Mouse (Mus musculus): ENCODE results near the gene Prepl.
A peak's percentile ranks its signal among the peaks of the same experiment; 100 is the strongest.

Gene Prepl

DNA sequence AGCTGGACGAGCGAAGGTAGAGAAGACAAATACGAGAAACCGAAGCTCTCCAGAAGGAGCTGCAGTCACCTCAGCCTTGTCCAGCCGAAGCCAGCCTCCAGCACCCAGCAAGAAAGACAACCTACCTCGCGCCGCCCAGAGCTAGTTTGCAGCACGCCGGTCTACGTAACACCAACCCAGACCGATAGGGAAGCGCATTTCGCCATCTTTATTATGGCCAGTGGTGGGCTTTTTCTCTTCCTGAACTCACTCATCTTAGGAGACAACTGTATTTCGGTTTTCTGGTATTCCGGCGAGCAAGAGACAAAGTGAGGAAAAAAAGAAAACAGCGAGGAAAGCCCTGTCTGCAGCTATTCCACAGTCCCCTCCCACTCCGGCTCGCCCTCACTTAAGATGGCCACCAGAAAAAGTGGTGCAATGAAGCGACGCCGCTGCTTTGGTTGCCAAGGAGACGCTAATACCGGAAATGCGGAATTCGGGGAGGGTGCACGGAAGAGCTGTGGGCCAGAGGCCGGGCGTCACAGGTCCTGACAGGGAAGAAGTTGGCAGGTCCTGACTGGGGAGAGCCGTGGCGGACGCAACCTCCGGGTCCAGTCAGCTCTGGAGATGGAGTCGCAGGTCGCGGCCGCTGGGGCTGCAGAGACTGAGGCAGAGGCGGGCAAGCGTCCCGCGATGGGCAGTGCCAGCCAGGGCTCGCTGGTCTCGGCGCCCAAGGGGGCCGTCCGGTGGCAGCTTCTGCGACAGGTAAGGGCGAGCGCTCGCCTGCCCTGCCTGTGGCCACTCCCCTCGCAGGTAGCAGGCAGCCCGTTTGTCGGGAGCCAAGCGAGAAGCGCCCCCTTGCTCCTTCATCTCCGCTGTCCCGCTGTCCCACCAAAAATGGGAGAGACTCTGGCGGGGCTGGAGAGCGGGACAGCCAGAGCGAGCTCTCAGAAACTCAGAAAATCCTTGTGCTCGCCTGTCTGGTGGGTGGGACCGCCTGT, at the start of gene Prepl, which contains the start of gene Camkmt:
Gene Prepl, minus strand, starts transcription at position 122 of the 980 bp plus-strand sequence.
Gene Camkmt, plus strand, starts transcription at position 433 of the 980 bp plus-strand sequence.
- peak; percentile 97 for DNase-seq (ENCODE audit: low spot score)

DNA sequence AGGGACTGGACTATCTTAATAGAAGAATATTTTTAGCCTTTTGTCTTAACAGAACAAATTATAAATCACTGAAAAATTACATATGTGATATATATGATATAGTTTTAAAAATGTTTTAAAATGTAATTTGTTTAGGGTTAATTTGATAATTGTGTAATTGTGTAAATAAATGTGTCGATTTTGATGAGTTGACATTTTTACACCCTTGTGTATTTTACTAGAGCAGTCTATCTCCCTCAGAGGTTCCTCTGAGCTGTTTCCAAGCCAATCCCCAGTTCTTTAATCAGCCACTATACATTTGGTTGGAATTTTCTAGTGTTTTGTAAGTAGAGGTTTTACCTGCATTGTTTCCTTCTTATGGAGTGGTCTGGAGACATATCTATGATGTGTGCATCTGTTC, 48.4 kb upstream of the Prepl start:
- no peak for DNase-seq (ENCODE audit: low spot score)

DNA sequence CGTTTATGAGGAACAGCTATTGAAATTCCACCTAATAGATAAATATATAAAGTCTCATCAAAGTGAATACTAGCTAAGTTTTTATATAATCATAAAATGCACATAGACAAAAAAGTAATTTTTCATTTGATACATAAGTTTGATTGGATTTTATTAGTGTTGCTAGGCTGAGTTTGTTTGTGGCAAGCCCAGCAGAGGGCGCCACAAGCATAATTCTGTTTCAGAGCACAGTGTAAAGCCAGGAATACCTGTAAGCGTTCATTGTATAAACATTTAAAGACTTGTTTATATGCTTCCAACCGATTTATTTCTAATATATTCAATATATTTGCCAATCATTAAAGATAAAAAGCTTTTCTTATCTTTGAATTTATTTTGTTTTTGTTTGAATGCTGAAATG, 26.6 kb upstream of the Prepl start:
- DNase-seq (ENCODE audit: low spot score), result no peak

DNA sequence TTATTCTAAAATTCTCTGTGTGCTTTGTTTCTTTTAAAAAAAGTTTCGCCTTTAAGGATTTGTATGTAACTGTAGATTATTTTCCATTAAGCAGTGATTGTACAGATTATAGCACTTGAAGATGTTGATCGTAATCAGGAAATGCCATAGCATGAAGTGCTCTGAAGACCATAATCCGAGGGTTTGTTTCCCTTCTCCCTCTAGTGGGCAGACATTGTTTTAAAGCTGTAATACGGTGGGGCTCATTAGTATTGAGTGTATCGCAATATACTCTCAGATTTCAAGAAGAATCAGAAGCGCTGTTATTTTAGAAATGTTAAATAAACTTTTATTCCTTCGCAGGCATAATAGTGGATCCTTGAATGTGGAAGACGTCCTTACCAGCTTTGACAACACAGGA, 23.4 kb upstream of the Prepl start:
- no peak for DNase-seq (ENCODE audit: low spot score)

DNA sequence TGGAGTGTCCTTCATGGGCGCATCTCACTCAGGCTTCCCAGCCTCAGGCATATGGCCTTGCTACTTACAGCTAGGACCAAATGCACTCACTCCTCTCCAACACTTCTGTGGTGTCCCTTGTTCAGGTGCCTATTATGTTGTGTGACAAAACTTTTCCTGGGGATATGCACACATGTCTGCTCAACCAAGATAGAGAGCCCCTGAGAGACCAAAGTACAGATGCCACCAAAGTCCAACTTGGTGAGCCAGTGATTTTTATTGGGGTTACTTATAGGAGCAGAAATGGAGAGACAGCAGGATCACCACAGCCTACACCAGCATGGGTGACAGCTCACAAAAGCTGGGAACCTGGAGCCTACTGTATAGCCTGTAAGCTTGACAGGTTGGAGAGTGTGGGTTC, 20.6 kb upstream of the Prepl start:
- DNase-seq (ENCODE audit: low spot score), result no peak

DNA sequence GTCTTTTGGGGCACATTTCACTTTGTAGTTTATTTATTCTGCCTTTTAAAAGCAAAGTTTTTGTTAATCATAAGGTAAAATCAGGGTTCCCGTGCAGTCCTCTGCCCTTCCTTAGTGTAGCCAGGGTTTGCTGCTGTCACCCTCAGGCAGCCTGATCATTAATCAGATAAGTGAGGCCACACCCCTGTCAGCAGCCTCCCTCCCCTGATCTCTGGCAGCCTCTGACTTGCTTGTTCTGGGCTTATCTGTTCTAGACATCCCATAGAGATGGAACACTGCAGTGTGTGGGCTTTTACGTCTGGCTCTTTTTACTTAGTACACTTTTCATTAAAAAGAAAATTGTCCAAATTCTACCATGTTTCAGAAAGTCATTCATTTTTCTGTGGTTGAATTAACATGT, 13.3 kb upstream of the Prepl start:
- DNase-seq (ENCODE audit: low spot score), result peak; percentile 29

DNA sequence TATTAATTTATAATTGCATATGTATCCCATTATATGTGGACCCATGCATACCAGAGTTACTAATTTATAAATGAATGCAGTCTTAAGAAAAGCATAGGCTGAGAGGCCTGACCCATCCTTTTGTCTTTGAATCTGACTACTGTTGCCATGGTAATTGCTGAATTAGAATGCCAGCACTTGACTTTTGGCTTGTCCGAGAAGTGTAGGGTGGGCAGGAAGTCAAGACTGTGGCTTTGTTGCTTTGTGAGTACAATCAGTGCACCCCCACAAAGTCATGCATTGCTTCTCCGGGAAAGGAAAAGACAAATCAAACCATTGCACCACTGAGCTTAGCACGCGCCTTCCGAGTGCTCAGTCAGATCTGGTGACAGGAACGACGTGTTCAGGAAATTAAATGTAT, 11.7 kb upstream of the Prepl start:
- DNase-seq (ENCODE audit: low spot score), result no peak

DNA sequence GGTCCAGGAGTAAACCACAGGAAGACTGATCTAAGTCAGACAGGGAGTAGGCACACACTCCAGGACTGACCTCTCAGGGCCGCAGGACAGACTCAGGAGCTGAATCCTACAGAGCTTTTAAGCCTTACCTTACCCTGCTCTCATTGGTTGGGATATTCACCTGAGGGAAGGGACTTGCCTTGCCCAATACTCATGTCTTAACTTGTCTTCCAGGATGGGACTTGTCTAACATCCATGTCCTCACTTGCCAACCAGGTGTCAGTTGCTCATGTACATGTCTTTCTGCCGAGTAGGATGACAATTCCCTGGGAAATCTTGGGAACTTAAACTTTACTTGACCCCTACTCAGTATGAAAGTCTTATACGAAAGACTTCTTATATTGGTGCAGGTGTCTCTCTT, 10.2 kb upstream of the Prepl start:
- DNase-seq (ENCODE audit: low spot score), result no peak

DNA sequence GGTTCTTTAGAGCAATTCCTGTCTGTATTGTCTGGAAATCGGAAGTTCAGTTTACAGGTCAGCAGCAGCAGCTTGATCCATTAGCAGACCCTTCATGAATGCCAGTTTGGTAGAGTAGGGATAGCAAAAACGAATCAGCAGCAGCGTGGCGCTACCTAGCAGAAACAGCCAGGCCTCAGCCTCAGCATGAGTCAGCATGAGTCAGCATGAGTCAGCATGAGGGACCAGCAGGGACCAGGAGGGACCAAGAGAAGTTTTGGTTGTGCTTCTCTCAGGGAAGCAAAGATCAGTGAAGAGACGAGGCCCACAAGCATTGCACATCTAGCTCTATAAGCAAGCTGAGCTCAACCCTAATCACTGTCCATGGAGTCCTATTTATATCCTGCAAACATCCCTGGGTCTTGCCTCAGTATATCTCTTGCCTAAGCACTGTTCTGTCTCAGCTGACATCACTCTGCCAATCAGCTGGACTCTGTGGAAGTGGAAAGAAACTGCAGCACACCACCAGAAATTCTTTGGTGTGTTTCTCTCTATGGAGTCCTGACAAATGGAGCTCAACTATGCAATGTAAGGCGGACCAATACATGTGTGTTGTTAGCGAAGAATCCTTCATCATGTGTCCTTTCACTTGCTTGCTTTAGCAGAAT, 8.8 kb upstream of the Prepl start:
- DNase-seq (ENCODE audit: low spot score), result no peak

DNA sequence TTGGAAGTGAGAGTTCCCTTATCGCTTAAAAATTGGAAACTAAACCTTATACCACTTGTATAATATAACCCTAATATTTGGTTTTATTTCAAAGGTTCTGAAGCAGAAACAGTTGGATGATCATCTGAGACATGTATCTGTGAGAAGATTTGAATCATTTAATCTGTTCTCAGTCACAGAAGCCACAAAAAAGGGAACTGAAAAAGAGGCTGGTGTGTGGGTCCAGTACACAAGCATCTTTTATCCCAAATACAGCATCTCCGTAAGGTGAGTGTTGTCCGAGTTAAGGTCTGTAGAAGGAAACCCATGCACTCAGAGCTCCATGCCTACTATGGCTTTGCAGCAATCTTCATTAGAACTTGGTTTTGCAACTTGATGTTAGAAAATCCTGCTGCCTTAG, 6.4 kb upstream of the Prepl start:
- no peak for DNase-seq (ENCODE audit: low spot score)

DNA sequence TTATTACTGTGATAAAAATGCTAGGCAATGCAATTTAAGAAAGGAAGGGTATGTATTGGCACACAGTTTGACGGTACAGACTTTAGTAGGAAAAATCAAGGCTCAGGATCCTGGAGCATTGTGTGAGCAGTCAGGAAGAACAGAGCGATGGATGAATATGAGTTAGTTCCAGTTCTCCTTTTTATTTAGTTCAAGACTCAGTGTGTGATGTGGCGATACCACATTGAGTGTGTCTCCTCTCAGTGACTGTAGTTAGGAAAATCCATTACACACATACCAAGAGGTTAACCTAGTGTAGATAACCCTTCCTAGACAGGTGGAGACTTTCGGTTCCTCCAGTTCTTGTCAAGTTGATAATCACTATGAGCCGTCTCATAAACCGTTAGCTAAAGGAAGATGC, 1.7 kb upstream of the Prepl start:
- DNase-seq (ENCODE audit: low spot score), result no peak

DNA sequence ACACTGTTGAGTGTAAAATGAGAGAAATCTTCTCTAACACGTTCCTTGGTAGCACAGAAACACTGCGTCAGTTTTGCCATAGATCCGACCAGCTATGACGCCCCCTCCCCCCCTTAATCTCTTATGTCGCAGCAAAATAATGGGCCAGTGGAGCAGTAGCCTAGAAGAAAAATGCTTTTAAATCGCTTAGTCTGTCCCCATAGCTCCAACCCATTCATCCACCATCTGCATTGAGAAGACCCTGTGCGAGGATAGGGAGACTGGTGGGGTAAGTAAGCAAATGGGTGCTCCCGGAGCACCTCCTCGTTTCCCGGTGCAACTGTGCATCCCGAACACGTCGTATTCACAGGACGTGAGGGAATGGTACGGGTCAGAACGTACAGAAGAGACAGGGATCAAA, 420 bp downstream of the Prepl start:
- DNase-seq (ENCODE audit: low spot score), result no peak

DNA sequence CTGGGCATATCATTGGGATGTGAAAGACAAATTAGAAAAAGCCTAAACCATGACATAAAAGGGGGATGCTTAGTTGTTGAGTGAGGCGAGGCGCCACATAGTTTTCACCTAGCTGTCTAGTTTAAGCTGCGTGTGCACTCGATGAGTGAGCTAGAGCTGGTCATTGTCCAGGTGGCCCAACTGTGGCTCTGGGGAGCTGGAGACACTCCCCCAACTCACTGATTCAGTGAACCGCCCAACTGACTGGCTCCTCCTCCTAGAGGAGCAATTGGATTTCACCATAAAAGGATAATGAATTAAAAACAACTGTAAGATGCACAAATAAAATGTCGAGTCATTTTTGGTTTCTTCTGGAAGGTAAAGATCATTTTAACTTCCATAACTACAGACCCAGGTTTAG, 1.0 kb downstream of the Prepl start:
- no peak for DNase-seq (ENCODE audit: low spot score)

DNA sequence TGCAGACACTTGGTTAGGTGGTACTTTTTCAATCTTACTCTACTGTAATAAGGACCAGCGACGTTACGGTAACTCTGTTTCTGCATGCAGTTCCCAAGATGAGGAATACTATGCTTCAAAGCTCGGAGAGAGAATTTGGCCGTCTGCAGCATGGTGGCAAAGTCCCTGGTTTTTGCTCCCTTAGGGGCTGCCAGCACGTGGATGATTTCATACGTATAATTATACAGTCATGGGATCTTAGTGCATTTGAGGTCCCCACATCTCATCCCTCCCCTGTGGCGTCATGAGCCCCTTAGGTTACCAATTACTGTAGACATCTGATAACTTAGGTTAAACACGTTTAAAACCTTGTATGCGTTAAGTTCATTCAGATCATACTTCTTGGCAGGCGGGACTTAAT, 1.6 kb downstream of the Prepl start:
- no peak for DNase-seq (ENCODE audit: low spot score)

DNA sequence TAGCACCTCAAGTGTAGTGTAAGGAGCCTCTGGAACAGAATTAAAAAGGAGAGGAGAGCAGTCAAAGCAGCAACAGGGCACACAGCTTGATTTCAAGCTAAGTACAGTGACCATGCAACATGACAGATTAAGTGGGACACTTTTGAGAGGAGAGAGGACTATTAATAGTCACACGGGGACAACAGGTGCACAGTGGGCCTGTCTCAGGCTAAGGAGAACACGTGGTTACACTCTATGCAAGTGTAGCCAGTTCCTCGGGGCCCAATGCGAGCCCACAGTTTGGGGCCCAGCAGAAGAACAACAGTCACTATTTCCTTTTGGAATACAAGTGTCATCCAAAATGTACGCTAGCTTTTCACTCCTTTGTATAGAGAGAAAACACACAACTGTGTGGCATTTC, 2.5 kb downstream of the Prepl start:
- DNase-seq (ENCODE audit: low spot score), result no peak

DNA sequence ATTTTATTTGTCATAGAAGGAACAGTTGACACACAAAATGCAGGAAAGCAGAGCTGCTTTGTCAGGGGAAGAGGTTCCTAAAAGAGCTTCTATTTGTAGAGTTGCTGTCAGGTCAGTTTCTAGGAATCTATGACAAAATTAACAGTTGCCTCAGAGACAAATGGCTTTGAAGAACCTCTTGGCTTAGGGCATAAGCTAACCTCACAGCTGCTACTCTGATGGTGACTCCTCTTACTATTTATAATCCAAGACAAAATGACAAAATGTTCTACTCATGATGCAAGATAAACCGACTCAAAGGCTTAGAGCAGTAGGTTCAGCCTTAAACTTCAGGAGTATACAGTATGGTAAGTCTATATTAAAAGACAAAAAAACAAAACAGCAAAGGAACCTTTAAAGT, 3.5 kb downstream of the Prepl start:
- DNase-seq (ENCODE audit: low spot score), result no peak

DNA sequence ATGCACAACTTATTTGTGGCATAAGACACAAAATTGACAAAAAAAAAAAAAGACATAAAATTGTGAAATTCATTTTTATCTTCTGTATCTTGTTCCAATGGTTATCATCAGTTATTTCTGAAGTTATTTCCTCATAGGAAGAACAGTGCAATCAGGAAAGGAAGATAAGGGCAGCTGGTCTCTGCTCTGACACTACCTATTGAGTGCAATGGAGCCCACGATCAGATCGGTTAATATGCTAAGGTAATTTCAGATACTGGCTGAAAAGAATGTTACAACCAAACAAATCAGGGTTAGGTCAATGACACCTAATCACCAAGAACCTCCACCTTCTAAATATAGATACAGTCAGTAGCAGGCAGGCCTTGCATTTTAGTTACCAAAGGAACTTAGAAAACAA, 4.7 kb downstream of the Prepl start:
- DNase-seq (ENCODE audit: low spot score), result no peak

DNA sequence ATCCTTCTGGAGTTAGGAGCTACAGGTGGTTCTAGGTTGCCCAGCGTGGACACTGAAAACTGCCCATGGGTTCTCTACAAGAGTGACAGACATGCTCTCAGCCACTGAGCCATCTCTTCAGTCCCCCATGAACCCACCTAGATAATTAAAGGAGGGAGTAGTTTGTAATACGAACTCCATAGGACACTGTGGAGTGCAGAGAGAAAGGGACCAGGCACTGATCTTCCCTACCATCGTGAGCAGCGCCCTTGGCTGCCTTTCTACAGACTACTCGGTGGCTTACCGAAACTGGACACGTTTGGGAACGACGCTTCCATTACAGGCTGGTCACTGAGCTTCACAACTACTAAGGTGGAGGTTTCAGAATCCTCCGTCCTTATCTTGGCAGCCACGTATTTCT, 9.3 kb downstream of the Prepl start:
- DNase-seq (ENCODE audit: low spot score), result no peak

DNA sequence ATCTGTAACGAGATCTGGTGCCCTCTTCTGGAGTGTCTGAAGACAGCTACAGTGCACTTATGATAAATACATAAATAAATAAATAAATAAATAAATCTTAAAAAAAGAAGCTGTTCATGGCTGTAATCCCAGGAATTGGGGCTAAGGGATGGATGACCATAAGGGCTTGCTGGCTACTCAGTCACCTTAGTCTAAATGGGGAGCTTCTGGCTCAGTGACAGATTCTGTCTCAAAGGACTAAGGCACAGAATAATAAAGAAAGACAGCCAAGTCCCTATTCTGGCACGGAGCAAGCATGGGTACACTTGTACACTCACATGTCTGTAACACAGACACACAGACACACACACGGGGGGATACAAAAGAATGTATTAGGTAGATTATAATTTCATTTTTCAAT, 10.8 kb downstream of the Prepl start:
- no peak for DNase-seq (ENCODE audit: low spot score)

DNA sequence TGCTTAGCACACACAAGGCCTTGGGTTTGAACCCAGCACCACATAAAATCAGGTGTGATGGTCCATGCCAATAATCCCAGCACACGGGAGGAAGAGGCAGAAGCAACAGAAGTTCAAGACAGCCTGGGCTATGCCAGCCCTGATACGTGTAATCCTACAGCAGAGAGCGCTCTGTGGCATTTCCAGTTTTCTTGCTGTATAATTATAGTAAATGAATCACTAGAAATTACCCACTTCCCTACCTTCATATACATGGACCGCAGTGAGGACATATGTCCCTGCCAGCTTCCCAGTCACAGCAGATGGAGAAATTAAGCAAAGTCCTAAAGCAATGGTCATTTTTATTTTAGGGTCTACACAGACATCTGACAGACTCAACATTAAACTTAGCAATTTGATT, 16.0 kb downstream of the Prepl start:
- no peak for DNase-seq (ENCODE audit: low spot score)

DNA sequence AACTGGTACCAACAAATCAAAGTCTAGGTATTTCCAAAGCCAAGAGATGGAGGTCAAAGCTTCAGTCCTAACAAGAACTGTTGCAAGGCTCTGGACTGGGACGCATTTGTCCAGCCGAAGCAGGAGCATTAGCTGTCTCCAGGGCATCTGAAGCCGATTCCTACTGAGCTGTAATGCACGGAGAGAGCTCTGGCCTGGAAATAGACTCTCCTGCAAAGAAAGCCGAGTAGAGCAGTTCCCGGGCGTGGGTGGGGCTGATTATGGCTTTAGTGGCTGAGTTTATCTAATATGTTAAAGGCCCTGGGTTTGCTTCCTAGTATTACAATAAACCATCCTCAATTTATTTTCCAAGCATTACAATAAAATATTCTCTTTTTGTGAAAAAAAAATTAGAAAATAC, 16.8 kb downstream of the Prepl start:
- DNase-seq (ENCODE audit: low spot score), result no peak

DNA sequence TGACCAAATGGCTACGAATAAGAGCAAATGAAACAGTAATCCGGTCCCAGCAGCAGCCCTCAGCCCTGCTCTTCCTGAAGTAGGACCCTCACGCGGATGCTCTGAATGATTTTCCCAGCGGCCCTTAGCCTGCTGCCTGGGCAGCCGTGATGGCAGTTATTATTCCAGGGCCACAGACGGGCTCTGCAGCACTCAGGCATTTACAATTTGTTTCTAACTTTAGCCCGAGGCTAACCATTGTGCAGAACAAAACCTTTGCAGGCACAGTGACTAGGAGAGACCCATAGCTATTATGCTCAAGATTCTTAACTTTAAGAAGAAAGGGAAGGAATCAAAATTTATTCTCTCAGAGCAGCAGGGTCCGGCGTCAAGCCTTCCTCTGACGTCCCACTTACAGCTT, 17.7 kb downstream of the Prepl start:
- DNase-seq (ENCODE audit: low spot score), result no peak

DNA sequence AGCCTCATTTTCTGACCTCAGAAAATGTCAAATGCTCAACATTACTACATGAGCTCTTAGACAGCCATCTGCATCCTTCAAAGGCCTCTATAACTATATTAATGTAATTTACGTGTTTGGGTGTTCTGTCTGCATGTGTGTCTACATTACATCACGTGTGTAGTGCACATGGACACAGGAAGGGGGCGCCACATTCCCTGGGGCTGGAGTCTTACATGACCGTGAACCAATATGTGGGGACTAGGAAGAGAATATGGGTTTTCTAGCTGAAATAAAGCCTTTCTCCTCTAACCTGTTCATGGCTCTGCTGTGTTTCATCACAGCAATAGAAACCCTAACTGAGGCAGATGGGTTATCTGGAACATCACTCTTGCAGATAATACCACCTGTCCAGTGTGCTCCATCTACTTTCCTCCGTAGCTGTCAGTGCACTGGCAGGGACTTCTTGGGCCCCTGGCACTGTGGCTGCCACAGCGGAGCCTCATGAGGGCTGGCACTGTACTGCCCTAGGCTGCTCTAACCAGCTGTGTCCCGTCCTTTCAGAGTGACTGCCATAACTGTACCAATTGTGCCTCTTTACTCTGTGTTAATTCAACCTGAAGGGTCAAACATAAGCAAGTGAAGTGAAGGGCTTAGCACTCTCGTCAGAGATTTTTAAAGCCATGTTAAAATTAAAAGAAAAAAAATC, 18.8 kb downstream of the Prepl start:
- no peak for DNase-seq (ENCODE audit: low spot score)
